Mouse (Mus musculus) bone marrow, adult 2 months (tissue): Measurements from ENCODE around the gene Gm1043.

Source experiments
- CTCF ChIP-seq: fragments of 200-500 bp; IDR thresholded peaks from 2 replicates; pipeline ENCODE4 v1.5.1; 2011; ENCODE audit warnings: low read length, control low read depth; ENCODE audit not compliant: control insufficient read depth, insufficient read depth
- POLR2A ChIP-seq: fragments of 200-500 bp; IDR thresholded peaks from 2 replicates; pipeline ENCODE4 v1.6.1; 2011; ENCODE audit warnings: low read depth, mild to moderate bottlenecking, control low read depth, low read length, borderline replicate concordance; ENCODE audit not compliant: control insufficient read depth

GRCm38 (mm10) chr5:37246138-37246910 lies 161.2 kb downstream of the Gm1043 start:
- TF ChIP-seq CTCF (no peak), POLR2A (no peak)
